Mouse (Mus musculus) subcutaneous adipose tissue, adult 2 months (tissue): ENCODE results near the gene Ahsa1. TPM values are rescaled to one million over a fixed set of nuclear protein-coding genes. Genes with fewer than 3 reads are reported as not detected.

ENCODE experiments used
- polyA plus RNA-seq: library from polyadenylated mRNA; depleted of rRNA; stranded (reverse); fragments of >200 nt; gene quantifications from 2 replicates; pipeline ENCODE4 v1.2.3, GENCODE M21; 2012; ENCODE audit warnings: low replicate concordance; rRNA removed

Ahsa1 gene
- 57.3 and 77.4 TPM in 2 replicates for polyA plus RNA-seq

DNA sequence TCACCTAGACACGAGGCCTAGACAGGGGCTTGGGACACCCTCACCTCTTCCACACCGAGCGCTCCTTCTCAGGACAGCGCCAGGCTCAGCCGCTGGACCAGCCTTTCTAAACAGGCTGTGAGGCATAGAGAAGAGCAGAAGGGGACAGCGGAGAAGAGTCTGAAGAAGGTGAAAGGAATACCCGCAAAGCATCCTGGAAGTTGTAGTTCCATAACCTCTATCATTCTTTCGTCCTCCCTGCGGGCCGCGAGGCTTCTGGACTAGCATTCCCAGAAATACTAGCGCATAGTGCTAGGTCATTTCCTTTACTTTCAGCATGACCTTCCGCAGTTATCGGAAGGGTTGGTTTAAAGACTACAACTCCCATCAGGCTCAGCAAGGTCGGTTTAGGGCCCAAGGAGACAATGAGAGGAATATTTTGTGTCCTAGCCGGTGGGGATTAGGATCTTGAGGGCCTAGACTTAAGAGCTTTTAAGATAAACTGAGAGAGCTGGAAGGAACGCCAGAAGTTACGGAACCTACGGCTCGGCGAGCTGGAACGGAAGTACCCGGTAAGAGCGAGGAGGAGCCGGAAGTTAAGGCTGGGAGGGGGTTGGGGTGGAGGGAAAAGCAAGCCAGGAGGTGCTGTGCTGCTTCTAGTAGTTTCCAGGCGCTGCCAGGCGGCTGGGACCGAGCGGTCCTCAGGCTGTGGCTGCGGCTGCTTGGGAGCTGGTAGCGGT lies at the start of gene Ahsa1, which contains the start of gene Vipas39:
Ahsa1 (plus strand) TSS at position 372 of the 719 bp plus-strand sequence.
Vipas39 (minus strand) TSS at position 149 of the 719 bp plus-strand sequence.

DNA sequence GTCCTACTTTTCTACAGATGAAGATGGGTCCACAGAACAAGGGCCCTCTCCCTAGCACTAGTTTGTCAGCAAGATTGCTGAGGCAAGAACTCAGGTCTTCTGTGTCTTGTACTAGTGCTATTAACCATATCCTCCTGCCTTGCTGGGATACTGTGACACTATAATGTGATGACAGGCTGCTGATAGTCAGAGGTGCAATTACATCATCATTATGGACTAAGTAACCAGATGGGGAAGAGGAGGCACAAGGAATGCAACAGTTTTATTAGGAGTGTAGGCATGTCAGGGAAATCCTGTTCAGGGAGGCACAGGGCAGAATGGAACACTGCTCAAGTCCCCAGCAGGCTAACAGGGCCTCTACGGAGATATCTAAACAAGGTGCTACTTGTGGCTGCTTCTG lies 27.6 kb upstream of the Ahsa1 start, which contains the start of gene Noxred1:
Noxred1 (minus strand) TSS at position 101 of the 400 bp plus-strand sequence.

DNA sequence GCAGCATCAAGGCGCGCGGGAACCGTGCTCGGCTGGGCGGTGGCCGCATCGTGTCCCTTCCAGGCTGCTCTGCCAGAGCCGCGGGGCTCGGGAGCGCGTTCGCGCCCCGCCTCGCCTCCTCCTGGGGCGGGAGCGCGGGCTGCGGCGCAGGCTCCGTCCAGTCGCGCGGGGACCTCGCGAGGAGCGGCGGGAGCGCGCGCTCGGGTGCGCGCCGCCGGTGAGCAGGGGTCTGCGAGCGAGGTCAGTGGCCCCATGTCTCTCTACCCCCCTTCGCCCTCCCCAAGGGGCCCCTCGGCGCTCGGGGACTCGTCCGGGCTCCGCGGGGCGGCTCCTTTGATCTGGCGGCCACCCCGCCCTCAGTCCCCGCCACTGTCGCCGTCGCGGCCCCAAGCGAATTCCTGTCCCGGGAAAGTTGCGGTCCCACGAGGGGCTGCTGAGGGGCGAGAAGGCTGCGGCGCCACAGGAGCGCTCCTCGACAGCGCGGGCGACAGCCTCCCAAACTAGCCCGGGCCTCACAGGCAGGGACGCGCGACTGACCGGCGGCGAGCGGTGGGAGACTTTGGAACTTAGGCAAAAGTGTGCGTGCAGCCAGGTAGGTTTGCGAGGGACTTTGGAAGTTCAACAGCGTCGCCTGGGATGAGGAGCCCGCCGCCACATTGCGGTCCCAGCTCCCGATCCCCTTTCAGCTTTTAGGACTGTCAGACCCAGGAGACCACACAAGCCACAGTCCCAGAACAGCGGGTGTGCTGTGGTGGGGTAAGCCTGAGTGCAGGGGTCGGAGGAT lies 33.6 kb downstream of the Ahsa1 start, which contains the start of gene Ism2:
Ism2 (minus strand) TSS at position 49 of the 784 bp plus-strand sequence.

Other genes with a start within 250 kb of the Ahsa1 start
- 0.07 and 0.12 TPM in 2 replicates for gene Tmem63c, start 245.1 kb upstream of the Ahsa1 start, polyA plus RNA-seq
- gene Ngb, start 163.9 kb upstream of the Ahsa1 start, polyA plus RNA-seq: 1.1 and 3.7 TPM in 2 replicates
- 541 and 1,541 TPM in 2 replicates for gene Gstz1, start 119.3 kb upstream of the Ahsa1 start, polyA plus RNA-seq
- 15.0 and 26.0 TPM in 2 replicates for gene Pomt2, start 118.5 kb upstream of the Ahsa1 start, polyA plus RNA-seq
- 0.29 TPM in 1 of 2 replicates, not detected in the other for gene Samd15, start 66.8 kb upstream of the Ahsa1 start, polyA plus RNA-seq
- gene Tmed8, start 66.0 kb upstream of the Ahsa1 start, polyA plus RNA-seq: 6.5 and 9.4 TPM in 2 replicates
- gene Noxred1, start 27.7 kb upstream of the Ahsa1 start, polyA plus RNA-seq: 0.83 and 0.87 TPM in 2 replicates
- gene Vipas39, start 223 bp upstream of the Ahsa1 start, polyA plus RNA-seq: 35.5 and 40.0 TPM in 2 replicates
- 0.30 and 7.4 TPM in 2 replicates for gene Ism2, start 33.2 kb downstream of the Ahsa1 start, polyA plus RNA-seq
- 13.5 and 16.8 TPM in 2 replicates for gene Sptlc2, start 121.9 kb downstream of the Ahsa1 start, polyA plus RNA-seq
- gene Slirp, start 177.4 kb downstream of the Ahsa1 start, polyA plus RNA-seq: 20.2 and 21.2 TPM in 2 replicates
- gene Alkbh1, start 177.5 kb downstream of the Ahsa1 start, polyA plus RNA-seq: 10.2 and 22.3 TPM in 2 replicates
- 10.7 and 15.6 TPM in 2 replicates for gene Snw1, start 205.8 kb downstream of the Ahsa1 start, polyA plus RNA-seq
- not detected in 2 replicates for gene Gm5788, start 228.2 kb downstream of the Ahsa1 start, polyA plus RNA-seq
- not detected in 2 replicates for gene Gm8300, start 247.8 kb downstream of the Ahsa1 start, polyA plus RNA-seq